Mouse (Mus musculus) liver, adult 2 months (tissue): ENCODE results near the gene Polr1a. TPM values are rescaled to one million over a fixed set of nuclear protein-coding genes. Genes with fewer than 3 reads are reported as not detected.

Experiments used
- DNase-seq: peaks from one replicate; pipeline ENCODE4 v3.0.0-alpha.2; 2011; ENCODE audit warnings: low read depth, low spot score; ENCODE audit errors: extremely low read depth
- H3K27ac ChIP-seq: fragments of 200-500 bp; replicated peaks from 2 replicates; pipeline ENCODE4 v1.5.1; 2012; ENCODE audit warnings: low read depth, mild to moderate bottlenecking, control low read depth, inconsistent platforms, low read length; ENCODE audit not compliant: insufficient read depth
- H3K27me3 ChIP-seq: fragments of 200-500 bp; 2 replicates; pipeline ENCODE4 v1.6.1; 2012; ENCODE audit warnings: mild to moderate bottlenecking, moderate library complexity, low read length, inconsistent platforms; ENCODE audit not compliant: control insufficient read depth, insufficient read depth
- H3K36me3 ChIP-seq: fragments of 200-500 bp; 2 replicates; pipeline ENCODE4 v1.6.1; 2012; ENCODE audit warnings: low read length, inconsistent platforms; ENCODE audit not compliant: control insufficient read depth, insufficient read depth
- H3K4me1 ChIP-seq: fragments of 200-500 bp; 2 replicates; pipeline ENCODE4 v1.6.1; 2011; ENCODE audit warnings: low read length; ENCODE audit not compliant: control insufficient read depth, insufficient read depth
- H3K4me3 ChIP-seq: fragments of 200-500 bp; 2 replicates; pipeline ENCODE4 v1.5.1; 2011; ENCODE audit warnings: low read depth, mild to moderate bottlenecking, control low read depth, low read length, moderate library complexity; ENCODE audit not compliant: insufficient read depth
- H3K79me2 ChIP-seq: fragments of 200-500 bp; 2 replicates; pipeline ENCODE4 v1.6.1; 2012; ENCODE audit warnings: inconsistent platforms, mild to moderate bottlenecking, low read length, moderate library complexity; ENCODE audit not compliant: control insufficient read depth, insufficient read depth
- H3K9ac ChIP-seq: fragments of 200-500 bp; 2 replicates; pipeline ENCODE4 v1.6.1; 2012; ENCODE audit warnings: low read depth, mild to moderate bottlenecking, control low read depth, inconsistent platforms, low read length
- CTCF ChIP-seq: fragments of 200-500 bp; IDR thresholded peaks from 2 replicates; pipeline ENCODE4 v1.5.1; 2011; ENCODE audit warnings: low read depth, low read length, control low read depth
- POLR2A ChIP-seq: fragments of 200-500 bp; IDR thresholded peaks from 2 replicates; pipeline ENCODE4 v1.6.1; 2011; ENCODE audit warnings: low read length, control low read depth; ENCODE audit not compliant: insufficient read depth; ENCODE audit errors: extremely low read depth
- WGBS: fragments of 180-500 bp; shearing (Covaris S2); methylation state at CpG from one replicate; pipeline ENCODE4 v1.1.7; 2018; 5-methylcytosine and 5-hydroxymethylcytosine counted together
- polyA plus RNA-seq: library from polyadenylated mRNA; depleted of rRNA; stranded (reverse); fragments of >200 nt; gene quantifications from 2 replicates; pipeline ENCODE4 v1.2.3, GENCODE M21; 2012; rRNA removed
- total RNA-seq: library from RNA; depleted of rRNA; stranded (reverse); fragments of >200 nt; gene quantifications from 2 replicates; pipeline ENCODE4 v1.2.3, GENCODE M21; 2014; rRNA removed

Gene Polr1a
- total and polyA plus RNA-seq, 2 experiments: 8.6 to 9.3 TPM

DNA sequence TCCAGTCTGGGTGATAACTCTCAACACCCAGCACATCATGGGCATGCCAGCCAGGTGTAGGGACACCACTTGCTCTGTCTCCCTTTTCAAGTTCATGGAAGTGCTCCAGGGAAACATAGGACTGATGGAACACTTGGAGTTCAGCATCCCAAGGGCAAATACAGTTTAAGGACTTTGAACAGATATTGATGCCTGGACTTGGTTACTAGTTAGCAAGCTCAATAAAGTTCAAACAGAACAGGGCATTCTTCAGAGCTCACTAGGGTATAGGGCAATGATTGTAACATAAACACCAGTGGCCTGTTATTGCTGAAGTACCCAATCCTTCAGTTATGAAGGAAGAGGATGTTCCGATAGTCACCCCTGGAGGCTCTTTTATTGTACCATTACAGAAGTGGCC, 119.2 kb downstream of the Polr1a start:
- Histone ChIP-seq H3K4me3 (no peak overlapping the region), H3K4me1 (peaks cover 14% of the 10 kb centered on the region), H3K79me2 (no peaks in the 10 kb centered on the region), H3K27ac (peak overlapping the region; percentile 95), H3K9ac (peak overlapping the region; percentile 24; the same call in 1 of the 2 replicates), H3K36me3 (no peaks in the 10 kb centered on the region), H3K27me3 (no peaks in the 10 kb centered on the region)
- TF ChIP-seq POLR2A (no peak), CTCF (no peak)
- WGBS: 26% methylated on average over 1 of the region's 1 CpGs
- DNase-seq: peak; percentile 100

DNA sequence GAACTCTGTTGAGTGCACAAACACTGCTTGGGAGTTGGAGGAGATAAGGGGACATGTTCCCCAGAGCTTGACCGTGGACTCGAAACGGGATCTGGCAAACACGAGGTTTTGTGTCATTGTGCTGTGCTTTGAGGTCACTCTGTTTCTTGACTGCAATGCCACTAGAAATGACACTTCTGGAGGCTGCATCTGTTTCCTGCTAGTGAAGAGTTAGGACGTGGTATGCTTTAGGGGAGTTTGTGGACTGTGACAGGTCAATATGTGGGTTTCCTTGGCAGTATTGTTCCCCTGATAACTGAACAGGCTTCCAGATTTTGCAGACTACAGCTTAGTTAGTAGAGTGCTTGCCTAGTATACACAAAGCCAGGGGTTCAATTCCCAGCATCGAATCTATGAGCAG, 120.8 kb downstream of the Polr1a start:
- Histone ChIP-seq H3K79me2 (no peaks in the 10 kb centered on the region), H3K36me3 (no peaks in the 10 kb centered on the region), H3K27ac (0 out of 2 replicates have a peak overlapping the region, but pooled peaks have one; percentile 3), H3K4me1 (peaks cover 14% of the 10 kb centered on the region), H3K27me3 (no peaks in the 10 kb centered on the region), H3K4me3 (no peak overlapping the region), H3K9ac (no peak overlapping the region)
- WGBS: 28% methylated on average over 6 of the region's 6 CpGs
- peak; percentile 50 for DNase-seq
- TF ChIP-seq CTCF: no peak
- TF ChIP-seq POLR2A: no peak

Other genes starting within 250 kb of the Polr1a start
- gene Reep1, start 201.5 kb upstream of the Polr1a start, total RNA-seq: 0.74 and 0.94 TPM in 2 replicates
- 0.22 and 0.40 TPM in 2 replicates for gene Reep1, start 201.5 kb upstream of the Polr1a start, polyA plus RNA-seq
- gene Mrpl35, start 82.1 kb upstream of the Polr1a start, total RNA-seq: 13.5 and 14.4 TPM in 2 replicates
- 8.6 and 9.5 TPM in 2 replicates for gene Mrpl35, start 82.1 kb upstream of the Polr1a start, polyA plus RNA-seq
- 90.5 and 100 TPM in 2 replicates for gene Immt, start 77.7 kb upstream of the Polr1a start, total RNA-seq
- 34.3 and 38.8 TPM in 2 replicates for gene Immt, start 77.7 kb upstream of the Polr1a start, polyA plus RNA-seq
- 48.4 and 58.9 TPM in 2 replicates for gene Ptcd3, start 303 bp upstream of the Polr1a start, total RNA-seq
- 8.1 and 9.1 TPM in 2 replicates for gene Ptcd3, start 303 bp upstream of the Polr1a start, polyA plus RNA-seq
- gene St3gal5, start 188.5 kb downstream of the Polr1a start, total RNA-seq: 115 and 162 TPM in 2 replicates
- gene St3gal5, start 188.5 kb downstream of the Polr1a start, polyA plus RNA-seq: 61.4 and 133 TPM in 2 replicates